Mouse (Mus musculus) liver, embryonic 14.5 days (tissue): Measurements from ENCODE around the gene Ing3.

Experiments
- CTCF ChIP-seq: IDR thresholded peaks from 2 replicates; pipeline ENCODE4 v1.5.1; 2016; ENCODE audit warnings: antibody characterized with exemption, low read depth, control low read depth
- EP300 ChIP-seq: IDR thresholded peaks from 2 replicates; pipeline ENCODE4 v1.6.1; 2016; ENCODE audit warnings: antibody characterized with exemption, low read depth

DNA sequence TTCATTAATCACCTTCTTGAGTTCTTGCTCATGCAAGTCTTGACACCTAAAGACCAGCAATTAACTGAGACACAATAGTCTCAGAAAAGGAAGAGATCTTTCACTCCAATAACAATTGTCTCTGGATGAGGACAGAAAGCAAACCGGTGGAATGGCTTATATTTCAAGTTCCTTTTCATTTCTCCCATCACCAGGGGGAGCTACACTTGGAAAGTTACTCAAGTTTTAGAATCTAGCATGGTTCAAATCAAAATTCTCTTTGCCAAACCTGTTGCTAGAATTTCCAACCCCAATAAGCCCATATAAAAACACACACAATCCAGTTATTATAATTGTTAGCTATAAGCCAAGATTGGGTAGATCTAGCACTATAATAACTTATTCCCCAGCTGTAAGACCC is 25.2 kb upstream of the Ing3 start:
- TF ChIP-seq CTCF, result no peak
- TF ChIP-seq EP300, result no peak
